Mouse (Mus musculus): Measurements from ENCODE around the gene Smarcb1. TPM values are rescaled to one million over a fixed set of nuclear protein-coding genes. Genes with fewer than 3 reads are reported as not detected.

Gene Smarcb1
- polyA plus RNA-seq, 1 experiment, result 165 TPM

GRCm38 (mm10) chr10:75932081-75932678, 10.8 kb upstream of the Smarcb1 start:
- DNase-seq (ENCODE audit: low read depth), result peak; percentile 68
- TF ChIP-seq POLR2A (IDR thresholded peaks at IDR 0.05; ENCODE audit: borderline replicate concordance, extremely low read depth, insufficient read depth, insufficient read length, poor library complexity, severe bottlenecking), result no peak
- TF ChIP-seq CTCF (IDR thresholded peaks at IDR 0.05; ENCODE audit: borderline replicate concordance, extremely low read depth, insufficient read depth, insufficient read length), result no peak

GRCm38 (mm10) chr10:75931311-75931710, 9.9 kb upstream of the Smarcb1 start:
- TF ChIP-seq CTCF (IDR thresholded peaks at IDR 0.05; ENCODE audit: borderline replicate concordance, extremely low read depth, insufficient read depth, insufficient read length) (no peak), POLR2A (IDR thresholded peaks at IDR 0.05; ENCODE audit: borderline replicate concordance, extremely low read depth, insufficient read depth, insufficient read length, poor library complexity, severe bottlenecking) (no peak)
- no peak for DNase-seq (ENCODE audit: low read depth)

GRCm38 (mm10) chr10:75930304-75930703, 8.9 kb upstream of the Smarcb1 start:
- TF ChIP-seq CTCF (IDR thresholded peaks at IDR 0.05; ENCODE audit: borderline replicate concordance, extremely low read depth, insufficient read depth, insufficient read length), result no peak
- no peak for TF ChIP-seq POLR2A (IDR thresholded peaks at IDR 0.05; ENCODE audit: borderline replicate concordance, extremely low read depth, insufficient read depth, insufficient read length, poor library complexity, severe bottlenecking)
- DNase-seq (ENCODE audit: low read depth), result peak; percentile 60

GRCm38 (mm10) chr10:75926396-75926795, 5.0 kb upstream of the Smarcb1 start:
- TF ChIP-seq POLR2A (IDR thresholded peaks at IDR 0.05; ENCODE audit: borderline replicate concordance, extremely low read depth, insufficient read depth, insufficient read length, poor library complexity, severe bottlenecking) (no peak), CTCF (IDR thresholded peaks at IDR 0.05; ENCODE audit: borderline replicate concordance, extremely low read depth, insufficient read depth, insufficient read length) (no peak)
- DNase-seq (ENCODE audit: low read depth), result no peak

- no peak for DNase-seq (ENCODE audit: low read depth)
- no peak for TF ChIP-seq POLR2A (IDR thresholded peaks at IDR 0.05; ENCODE audit: borderline replicate concordance, extremely low read depth, insufficient read depth, insufficient read length, poor library complexity, severe bottlenecking)
- no peak for TF ChIP-seq CTCF (IDR thresholded peaks at IDR 0.05; ENCODE audit: borderline replicate concordance, extremely low read depth, insufficient read depth, insufficient read length)
Observed at GRCm38 (mm10) chr10:75924324-75924723, 2.9 kb upstream of the Smarcb1 start.

- no peak for TF ChIP-seq CTCF (IDR thresholded peaks at IDR 0.05; ENCODE audit: borderline replicate concordance, extremely low read depth, insufficient read depth, insufficient read length)
- no peak for TF ChIP-seq POLR2A (IDR thresholded peaks at IDR 0.05; ENCODE audit: borderline replicate concordance, extremely low read depth, insufficient read depth, insufficient read length, poor library complexity, severe bottlenecking)
- DNase-seq (ENCODE audit: low read depth), result peak; percentile 56
Observed at GRCm38 (mm10) chr10:75921726-75922560, 526 bp upstream of the Smarcb1 start.

GRCm38 (mm10) chr10:75919026-75919425, 2.4 kb downstream of the Smarcb1 start:
- DNase-seq (ENCODE audit: low read depth), result no peak
- TF ChIP-seq POLR2A (IDR thresholded peaks at IDR 0.05; ENCODE audit: borderline replicate concordance, extremely low read depth, insufficient read depth, insufficient read length, poor library complexity, severe bottlenecking) (no peak), CTCF (IDR thresholded peaks at IDR 0.05; ENCODE audit: borderline replicate concordance, extremely low read depth, insufficient read depth, insufficient read length) (no peak)

- TF ChIP-seq POLR2A (IDR thresholded peaks at IDR 0.05; ENCODE audit: borderline replicate concordance, extremely low read depth, insufficient read depth, insufficient read length, poor library complexity, severe bottlenecking) (no peak), CTCF (IDR thresholded peaks at IDR 0.05; ENCODE audit: borderline replicate concordance, extremely low read depth, insufficient read depth, insufficient read length) (no peak)
- DNase-seq (ENCODE audit: low read depth), result no peak
Observed at GRCm38 (mm10) chr10:75916840-75917239, 4.6 kb downstream of the Smarcb1 start.

GRCm38 (mm10) chr10:75915557-75915956, 5.9 kb downstream of the Smarcb1 start:
- TF ChIP-seq POLR2A (IDR thresholded peaks at IDR 0.05; ENCODE audit: borderline replicate concordance, extremely low read depth, insufficient read depth, insufficient read length, poor library complexity, severe bottlenecking) (no peak), CTCF (IDR thresholded peaks at IDR 0.05; ENCODE audit: borderline replicate concordance, extremely low read depth, insufficient read depth, insufficient read length) (no peak)

GRCm38 (mm10) chr10:75913013-75913589, 8.3 kb downstream of the Smarcb1 start:
- DNase-seq (ENCODE audit: low read depth), result no peak
- TF ChIP-seq CTCF (IDR thresholded peaks at IDR 0.05; ENCODE audit: borderline replicate concordance, extremely low read depth, insufficient read depth, insufficient read length) (no peak), POLR2A (IDR thresholded peaks at IDR 0.05; ENCODE audit: borderline replicate concordance, extremely low read depth, insufficient read depth, insufficient read length, poor library complexity, severe bottlenecking) (no peak)

More at GRCm38 (mm10) chr10:75915557-75915956, 5.9 kb downstream of the Smarcb1 start:
- no peak for DNase-seq (ENCODE audit: low read depth)

GRCm38 (mm10) chr10:75910698-75911097, 10.7 kb downstream of the Smarcb1 start:
- no peak for DNase-seq (ENCODE audit: low read depth)
- no peak for TF ChIP-seq CTCF (IDR thresholded peaks at IDR 0.05; ENCODE audit: borderline replicate concordance, extremely low read depth, insufficient read depth, insufficient read length)
- no peak for TF ChIP-seq POLR2A (IDR thresholded peaks at IDR 0.05; ENCODE audit: borderline replicate concordance, extremely low read depth, insufficient read depth, insufficient read length, poor library complexity, severe bottlenecking)

All from brain, embryonic 14.5 days (tissue).